Mouse (Mus musculus) G1E (cell line): ENCODE measurements at regions not wholly inside any gene's neighbourhood (a gene's known extent, or its start where the extent isn't known, plus 50 kb on each side); places are given as distances from the start of the nearest gene placed in this dataset.

ENCODE experiments used
- ATAC-seq: 2 replicates; pipeline ENCODE4 v1.8.0; 2016; ENCODE audit warnings: mild to moderate bottlenecking; ENCODE audit not compliant: insufficient number of reproducible peaks, poor library complexity, low FRiP score, severe bottlenecking; ENCODE audit errors: extremely low read depth
- DNase-seq: peaks from one replicate; pipeline ENCODE4 v3.0.0; 2012; ENCODE audit warnings: low spot score
- H3K27me3 ChIP-seq: 2 replicates; pipeline ENCODE4 v1.6.1; 2012; ENCODE audit warnings: mild to moderate bottlenecking, low read length, inconsistent platforms; ENCODE audit not compliant: insufficient read depth
- H3K36me3 ChIP-seq: replicated peaks from 2 replicates; pipeline ENCODE3; 2012; ENCODE audit warnings: mild to moderate bottlenecking, inconsistent platforms
- H3K4me1 ChIP-seq: 2 replicates; pipeline ENCODE4 v1.6.1; 2012; ENCODE audit warnings: low read depth, low read length, inconsistent platforms, mixed read lengths; ENCODE audit not compliant: insufficient read depth
- H3K4me3 ChIP-seq: 2 replicates; pipeline ENCODE4 v1.5.1; 2012; ENCODE audit warnings: low read depth, mild to moderate bottlenecking, inconsistent platforms, low read length, moderate library complexity, mixed read lengths
- H3K9me3 ChIP-seq: replicated peaks from 2 replicates; pipeline ENCODE4 v1.6.1; 2012; ENCODE audit warnings: inconsistent platforms
- CTCF ChIP-seq: IDR thresholded peaks from 2 replicates; pipeline ENCODE4 v1.5.1; 2012; ENCODE audit warnings: low read depth, low read length, inconsistent platforms, mixed read lengths
- GATA1 ChIP-seq: IDR thresholded peaks from 2 replicates; pipeline ENCODE4 v1.6.1; 2012; ENCODE audit warnings: borderline replicate concordance, low read length, inconsistent platforms, mixed read lengths
- GATA2 ChIP-seq: IDR thresholded peaks from 2 replicates; pipeline ENCODE4 v1.6.1; 2012; ENCODE audit warnings: low read depth, low read length, inconsistent platforms, borderline replicate concordance
- POLR2AphosphoS5 ChIP-seq: IDR thresholded peaks from 2 replicates; pipeline ENCODE4 v1.6.1; 2012; ENCODE audit warnings: low read depth, low read length, inconsistent platforms; ENCODE audit not compliant: insufficient replicate concordance
- TAL1 ChIP-seq: conservative IDR thresholded peaks from 2 replicates; pipeline ENCODE4 v1.6.1; 2012; ENCODE audit warnings: low read depth, low read length, inconsistent platforms, mixed read lengths

- Histone ChIP-seq H3K4me1 (no peaks in the 10 kb centered on the region), H3K9me3 (peaks cover 68% of the 10 kb centered on the region), H3K27me3 (no peaks in the 10 kb centered on the region), H3K4me3 (no peak overlapping the region), H3K36me3 (no peaks in the 10 kb centered on the region)
- no peak for TF ChIP-seq CTCF
- no peak for TF ChIP-seq GATA2
- no peak for TF ChIP-seq TAL1
- no peak for TF ChIP-seq GATA1
- no peak for TF ChIP-seq POLR2AphosphoS5
- no peak for DNase-seq
- ATAC-seq = no peak
Observed at GRCm38 (mm10) chr10:60934297-60935286, 103.2 kb upstream of the Unc5b start.

GRCm38 (mm10) chr10:60933891-60934290 is 102.5 kb upstream of the Unc5b start:
- ATAC-seq (no peak), DNase-seq (no peak)
- TF ChIP-seq GATA1 = no peak
- TF ChIP-seq POLR2AphosphoS5 = no peak
- TF ChIP-seq TAL1 = no peak
- TF ChIP-seq CTCF = no peak
- TF ChIP-seq GATA2 = no peak
- Histone ChIP-seq H3K9me3 (peaks cover 69% of the 10 kb centered on the region), H3K36me3 (no peaks in the 10 kb centered on the region), H3K27me3 (no peaks in the 10 kb centered on the region), H3K4me1 (no peaks in the 10 kb centered on the region), H3K4me3 (no peak overlapping the region)

- no peak for TF ChIP-seq CTCF
- no peak for TF ChIP-seq GATA2
- TF ChIP-seq TAL1 = no peak
- TF ChIP-seq GATA1 = no peak
- no peak for TF ChIP-seq POLR2AphosphoS5
- ATAC-seq (no peak), DNase-seq (no peak)
- Histone ChIP-seq H3K4me3 (no peak overlapping the region), H3K27me3 (no peaks in the 10 kb centered on the region), H3K36me3 (no peaks in the 10 kb centered on the region), H3K9me3 (peaks cover 72% of the 10 kb centered on the region), H3K4me1 (no peaks in the 10 kb centered on the region)
Observed at GRCm38 (mm10) chr10:60932855-60933254, 101.5 kb upstream of the Unc5b start.

GRCm38 (mm10) chr10:60931891-60932378 is 100.6 kb upstream of the Unc5b start:
- H3K4me3 ChIP-seq = no peak overlapping the region
- ATAC-seq (no peak), DNase-seq (no peak)
- no peak for TF ChIP-seq TAL1
- no peak for TF ChIP-seq GATA2
- no peak for TF ChIP-seq POLR2AphosphoS5
- TF ChIP-seq CTCF = no peak
- no peak for TF ChIP-seq GATA1
- H3K36me3 ChIP-seq = no peaks in the 10 kb centered on the region
- peaks cover 73% of the 10 kb centered on the region for H3K9me3 ChIP-seq
- no peaks in the 10 kb centered on the region for H3K27me3 ChIP-seq
- no peaks in the 10 kb centered on the region for H3K4me1 ChIP-seq

- ATAC-seq = no peak
- DNase-seq = no peak
- Histone ChIP-seq H3K27me3 (no peaks in the 10 kb centered on the region), H3K4me1 (no peaks in the 10 kb centered on the region), H3K4me3 (no peak overlapping the region), H3K9me3 (peaks cover 73% of the 10 kb centered on the region), H3K36me3 (no peaks in the 10 kb centered on the region)
- TF ChIP-seq GATA1 (no peak), CTCF (no peak), GATA2 (no peak), POLR2AphosphoS5 (no peak), TAL1 (no peak)
Observed at GRCm38 (mm10) chr10:60928646-60929045, 97.3 kb upstream of the Unc5b start.

- H3K36me3 ChIP-seq = no peaks in the 10 kb centered on the region
- no peak overlapping the region for H3K4me3 ChIP-seq
- H3K4me1 ChIP-seq = no peaks in the 10 kb centered on the region
- no peaks in the 10 kb centered on the region for H3K27me3 ChIP-seq
- ATAC-seq = no peak
- peaks cover 77% of the 10 kb centered on the region for H3K9me3 ChIP-seq
- no peak for DNase-seq
- no peak for TF ChIP-seq GATA2
- no peak for TF ChIP-seq TAL1
- no peak for TF ChIP-seq GATA1
- TF ChIP-seq POLR2AphosphoS5 = no peak
- no peak for TF ChIP-seq CTCF
Observed at GRCm38 (mm10) chr10:60928164-60928563, 96.8 kb upstream of the Unc5b start.
